Mouse (Mus musculus) limb, embryonic 14.5 days (tissue): ENCODE data around the gene Slc39a1. TPM values are rescaled to one million over a fixed set of nuclear protein-coding genes. Genes with fewer than 3 reads are reported as not detected.

Experiments
- ATAC-seq: fragments of 200-750 bp; cut with Nextera tagmentation; 2 replicates; pipeline ENCODE4 v1.8.0; 2017; ENCODE audit warnings: low read depth, moderate number of reproducible peaks, moderate TSS enrichment; ENCODE audit not compliant: low FRiP score
- DNase-seq: peaks from one replicate; pipeline ENCODE4 v3.0.0-alpha.2; 2015; ENCODE audit warnings: low spot score
- H3K27ac ChIP-seq: fragments of 300-500 bp; sonication (generic); replicated peaks from 2 replicates; pipeline ENCODE4 v1.5.1; 2014; ENCODE audit warnings: low read depth, mild to moderate bottlenecking, low read length, moderate library complexity, mixed read lengths
- H3K27me3 ChIP-seq: fragments of 300-500 bp; sonication (generic); 2 replicates; pipeline ENCODE4 v1.6.1; 2014; ENCODE audit warnings: low read length, mixed read lengths; ENCODE audit not compliant: control insufficient read depth, insufficient read depth
- H3K36me3 ChIP-seq: fragments of 300-500 bp; sonication (generic); 2 replicates; pipeline ENCODE4 v1.6.1; 2014; ENCODE audit warnings: mild to moderate bottlenecking, low read length, moderate library complexity, mixed read lengths; ENCODE audit not compliant: control insufficient read depth, insufficient read depth
- H3K4me1 ChIP-seq: fragments of 300-500 bp; sonication (generic); 2 replicates; pipeline ENCODE4 v1.6.1; 2014; ENCODE audit warnings: antibody characterized with exemption, low read length, mixed read lengths; ENCODE audit not compliant: control insufficient read depth, insufficient read depth
- H3K4me2 ChIP-seq: fragments of 300-500 bp; sonication (generic); replicated peaks from 2 replicates; pipeline ENCODE4 v1.6.1; 2014; ENCODE audit warnings: low read depth, mild to moderate bottlenecking, low read length, moderate library complexity; ENCODE audit not compliant: severe bottlenecking
- H3K4me3 ChIP-seq: fragments of 300-500 bp; sonication (generic); replicated peaks from 2 replicates; pipeline ENCODE4 v1.5.1; 2014; ENCODE audit warnings: low read length
- H3K9ac ChIP-seq: fragments of 300-500 bp; sonication (generic); 2 replicates; pipeline ENCODE4 v1.6.1; 2014; ENCODE audit warnings: mild to moderate bottlenecking, low read depth, low read length, moderate library complexity; ENCODE audit not compliant: severe bottlenecking
- H3K9me3 ChIP-seq: fragments of 300-500 bp; sonication (generic); 2 replicates; pipeline ENCODE4 v1.6.1; 2016; ENCODE audit warnings: low read length; ENCODE audit not compliant: control insufficient read depth
- POLR2A ChIP-seq: fragments of 200-500 bp; IDR thresholded peaks from 2 replicates; pipeline ENCODE4 v1.8.0; 2012; ENCODE audit warnings: inconsistent platforms, mild to moderate bottlenecking, moderate library complexity, borderline replicate concordance; ENCODE audit not compliant: insufficient read depth, insufficient read length; ENCODE audit errors: extremely low read depth
- WGBS: fragments of 180-500 bp; shearing (Covaris S2); extraction: QIAGEN DNeasy Blood & Tissue Kit; methylation state at CpG from one replicate; pipeline ENCODE4 v1.1.7; 2014; 5-methylcytosine and 5-hydroxymethylcytosine counted together
- polyA plus RNA-seq, 2 experiments: library from polyadenylated mRNA; depleted of rRNA in 1 of 2; stranded (reverse) in 1 of 2; unstranded in 1 of 2; fragments of >200 nt; fragmentation: Nextera tagmentation in 1 of 2; extraction: Ambion mirVana in 1 of 2; gene quantifications; 2 replicates each; pipeline versions ENCODE4 v1.2.1 to v1.2.3; 2012 to 2014

Slc39a1 gene
- polyA plus RNA-seq, 2 experiments, result 56.8 to 104 TPM

GRCm38 (mm10) chr3:90254419-90255193, 6.6 kb downstream of the Slc39a1 start:
- peak overlapping the region; percentile 83 for H3K9ac ChIP-seq
- no peak for TF ChIP-seq POLR2A
- H3K4me1 ChIP-seq, result peaks cover 7% of the 10 kb centered on the region
- DNase-seq (no peak), ATAC-seq (peak; percentile 53)
- no peaks in the 10 kb centered on the region for H3K27me3 ChIP-seq
- no peaks in the 10 kb centered on the region for H3K9me3 ChIP-seq
- H3K4me3 ChIP-seq, result peak overlapping the region; percentile 65
- H3K36me3 ChIP-seq, result peaks cover 47% of the 10 kb centered on the region
- peak overlapping the region; percentile 79 for H3K27ac ChIP-seq
- peak overlapping the region; percentile 76 for H3K4me2 ChIP-seq
- WGBS, result 1% methylated on average over 40 of the region's 41 CpGs

- no peaks in the 10 kb centered on the region for H3K9me3 ChIP-seq
- TF ChIP-seq POLR2A, result no peak
- H3K4me3 ChIP-seq, result peak overlapping the region; percentile 65
- H3K4me2 ChIP-seq, result peak overlapping the region; percentile 76
- H3K9ac ChIP-seq, result peak overlapping the region; percentile 83
- DNase-seq (no peak), ATAC-seq (no peak)
- 27% methylated on average over 2 of the region's 2 CpGs for WGBS
- H3K27me3 ChIP-seq, result no peaks in the 10 kb centered on the region
- H3K36me3 ChIP-seq, result peaks cover 50% of the 10 kb centered on the region
- H3K27ac ChIP-seq, result no peak overlapping the region
- H3K4me1 ChIP-seq, result peaks cover 7% of the 10 kb centered on the region
These were observed 7.2 kb downstream of the Slc39a1 start for GRCm38 (mm10) chr3:90255194-90255565.

- Histone ChIP-seq H3K9ac (no peak overlapping the region), H3K27ac (no peak overlapping the region), H3K27me3 (no peaks in the 10 kb centered on the region), H3K36me3 (peaks cover 50% of the 10 kb centered on the region), H3K4me2 (peak overlapping the region; percentile 76; the same call in 1 of the 2 replicates), H3K9me3 (no peaks in the 10 kb centered on the region), H3K4me1 (peaks cover 7% of the 10 kb centered on the region), H3K4me3 (no peak overlapping the region)
- WGBS, result 88% methylated on average over 14 of the region's 14 CpGs
- no peak for TF ChIP-seq POLR2A
- ATAC-seq, result no peak
- no peak for DNase-seq
These were observed 7.9 kb downstream of the Slc39a1 start for GRCm38 (mm10) chr3:90255784-90256353.

- no peak overlapping the region for H3K9ac ChIP-seq
- H3K4me1 ChIP-seq, result peaks cover 7% of the 10 kb centered on the region
- H3K9me3 ChIP-seq, result no peaks in the 10 kb centered on the region
- no peak overlapping the region for H3K4me3 ChIP-seq
- H3K4me2 ChIP-seq, result no peak overlapping the region
- peaks cover 51% of the 10 kb centered on the region for H3K36me3 ChIP-seq
- H3K27me3 ChIP-seq, result no peaks in the 10 kb centered on the region
- H3K27ac ChIP-seq, result no peak overlapping the region
- DNase-seq, result no peak
- TF ChIP-seq POLR2A, result no peak
- no peak for ATAC-seq
- WGBS, result 90% methylated on average over 19 of the region's 19 CpGs
These were observed 9.0 kb downstream of the Slc39a1 start for GRCm38 (mm10) chr3:90256731-90257530.

GRCm38 (mm10) chr3:90258521-90258920, 10.5 kb downstream of the Slc39a1 start:
- H3K36me3 ChIP-seq, result peaks cover 67% of the 10 kb centered on the region
- no peak for ATAC-seq
- WGBS, result 83% methylated on average over 4 of the region's 4 CpGs

More at GRCm38 (mm10) chr3:90258521-90258920, 10.5 kb downstream of the Slc39a1 start:
- no peak for DNase-seq
- Histone ChIP-seq H3K27me3 (no peaks in the 10 kb centered on the region), H3K4me3 (no peak overlapping the region), H3K4me2 (no peak overlapping the region), H3K9ac (no peak overlapping the region), H3K27ac (no peak overlapping the region), H3K9me3 (no peaks in the 10 kb centered on the region), H3K4me1 (peaks cover 7% of the 10 kb centered on the region)
- no peak for TF ChIP-seq POLR2A
